Mouse (Mus musculus): ENCODE results near the gene Myl7. TPM values are rescaled to one million over a fixed set of nuclear protein-coding genes. Genes with fewer than 3 reads are reported as not detected.

Gene Myl7
- not detected for total RNA-seq (2023)

DNA sequence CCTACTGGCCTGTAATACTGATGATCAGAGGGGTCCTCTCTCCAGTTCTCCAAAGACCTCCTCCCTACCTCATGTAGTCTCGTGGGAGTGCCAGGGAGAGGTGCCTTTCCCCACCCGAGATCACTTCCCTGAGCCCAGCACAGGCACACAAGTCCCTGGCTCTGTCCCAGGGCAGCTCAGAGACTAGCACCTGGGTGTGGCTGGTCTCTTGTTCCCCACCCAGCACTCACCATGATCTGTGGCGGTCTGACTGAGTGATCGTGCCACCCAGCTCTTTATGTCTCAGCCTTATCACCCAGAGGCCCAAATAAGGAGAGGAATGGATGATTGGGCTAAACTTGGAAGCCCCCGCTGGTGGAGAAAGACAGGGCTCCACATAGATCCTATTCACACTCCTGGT is at the start of gene Myl7:
TSS of gene Myl7 (minus strand) at position 252 of the 400 bp plus-strand sequence.

GRCm38 (mm10) chr11:5877921-5878526 is 20.6 kb downstream of the Myl7 start, which contains the start of gene Pold2:
TSS of gene Pold2 (minus strand) at chr11:5878292.

GRCm38 (mm10) chr11:5861678-5862393 is 36.7 kb downstream of the Myl7 start, which contains the start of gene Aebp1:
TSS of gene Aebp1 (plus strand) at chr11:5861947.

Other genes starting within 250 kb of the Myl7 start
- 10 to 100 TPM; 49.2 to 50.8 TPM for gene Mrps24, start 183.1 kb downstream of the Myl7 start, total RNA-seq (2023)
- gene Urgcp, start 136.4 kb downstream of the Myl7 start, total RNA-seq (2023) = 10 to 100 TPM; 17.5 to 23.4 TPM
- gene Dbnl, start 110.3 kb downstream of the Myl7 start, total RNA-seq (2023) = 100 to 1,000 TPM; 163 to 166 TPM
- not detected for gene Pgam2, start 95.0 kb downstream of the Myl7 start, total RNA-seq (2023)
- 10 to 100 TPM; 30.4 to 34.0 TPM for gene Polm, start 60.8 kb downstream of the Myl7 start, total RNA-seq (2023)
- 1 to 10 TPM; 1.0 to 1.3 TPM for gene Aebp1, start 36.8 kb downstream of the Myl7 start, total RNA-seq (2023)
- gene Pold2, start 20.5 kb downstream of the Myl7 start, total RNA-seq (2023) = 10 to 100 TPM; 20.0 to 21.5 TPM
- not detected for gene Gck, start 51.3 kb upstream of the Myl7 start, total RNA-seq (2023)
- gene Ykt6, start 56.9 kb upstream of the Myl7 start, total RNA-seq (2023) = 10 to 100 TPM; 51.8 to 57.2 TPM
- 1 to 10 TPM; 1.7 to 2.4 TPM for gene Camk2b, start 167.6 kb upstream of the Myl7 start, total RNA-seq (2023)